Mouse (Mus musculus) G1E (cell line): Measurements from ENCODE around the gene Csnk1g1. TPM values are rescaled to one million over a fixed set of nuclear protein-coding genes. Genes with fewer than 3 reads are reported as not detected.

Source experiments
- ATAC-seq: 2 replicates; pipeline ENCODE4 v1.8.0; 2016; ENCODE audit warnings: mild to moderate bottlenecking; ENCODE audit not compliant: insufficient number of reproducible peaks, poor library complexity, low FRiP score, severe bottlenecking; ENCODE audit errors: extremely low read depth
- DNase-seq: peaks from one replicate; pipeline ENCODE4 v3.0.0; 2012; ENCODE audit warnings: low spot score
- H3K27me3 ChIP-seq: 2 replicates; pipeline ENCODE4 v1.6.1; 2012; ENCODE audit warnings: mild to moderate bottlenecking, low read length, inconsistent platforms; ENCODE audit not compliant: insufficient read depth
- H3K36me3 ChIP-seq: replicated peaks from 2 replicates; pipeline ENCODE3; 2012; ENCODE audit warnings: mild to moderate bottlenecking, inconsistent platforms
- H3K4me1 ChIP-seq: 2 replicates; pipeline ENCODE4 v1.6.1; 2012; ENCODE audit warnings: low read depth, low read length, inconsistent platforms, mixed read lengths; ENCODE audit not compliant: insufficient read depth
- H3K4me3 ChIP-seq: 2 replicates; pipeline ENCODE4 v1.5.1; 2012; ENCODE audit warnings: low read depth, mild to moderate bottlenecking, inconsistent platforms, low read length, moderate library complexity, mixed read lengths
- H3K9me3 ChIP-seq: replicated peaks from 2 replicates; pipeline ENCODE4 v1.6.1; 2012; ENCODE audit warnings: inconsistent platforms
- CTCF ChIP-seq: IDR thresholded peaks from 2 replicates; pipeline ENCODE4 v1.5.1; 2012; ENCODE audit warnings: low read depth, low read length, inconsistent platforms, mixed read lengths
- GATA1 ChIP-seq: IDR thresholded peaks from 2 replicates; pipeline ENCODE4 v1.6.1; 2012; ENCODE audit warnings: borderline replicate concordance, low read length, inconsistent platforms, mixed read lengths
- GATA2 ChIP-seq: IDR thresholded peaks from 2 replicates; pipeline ENCODE4 v1.6.1; 2012; ENCODE audit warnings: low read depth, low read length, inconsistent platforms, borderline replicate concordance
- POLR2AphosphoS5 ChIP-seq: IDR thresholded peaks from 2 replicates; pipeline ENCODE4 v1.6.1; 2012; ENCODE audit warnings: low read depth, low read length, inconsistent platforms; ENCODE audit not compliant: insufficient replicate concordance
- TAL1 ChIP-seq: conservative IDR thresholded peaks from 2 replicates; pipeline ENCODE4 v1.6.1; 2012; ENCODE audit warnings: low read depth, low read length, inconsistent platforms, mixed read lengths
- polyA plus RNA-seq: library from polyadenylated mRNA; stranded (reverse); fragments of >175 nt; gene quantifications from 2 replicates; pipeline ENCODE4 v1.2.3, GENCODE M21; 2012
- total RNA-seq, 2 experiments: library from RNA; stranded (forward) in 1 of 2; stranded (reverse) in 1 of 2; fragments of 200-1000 nt in 1 of 2; fragments of >200 nt in 1 of 2; fragmentation: Nextera tagmentation in 1 of 2; gene quantifications; 2 replicates each; pipeline ENCODE4 v1.2.3; 2014 to 2017

Gene Csnk1g1
- total and polyA plus RNA-seq, 3 experiments, result 9.5 to 81.9 (median 34.1) TPM

DNA sequence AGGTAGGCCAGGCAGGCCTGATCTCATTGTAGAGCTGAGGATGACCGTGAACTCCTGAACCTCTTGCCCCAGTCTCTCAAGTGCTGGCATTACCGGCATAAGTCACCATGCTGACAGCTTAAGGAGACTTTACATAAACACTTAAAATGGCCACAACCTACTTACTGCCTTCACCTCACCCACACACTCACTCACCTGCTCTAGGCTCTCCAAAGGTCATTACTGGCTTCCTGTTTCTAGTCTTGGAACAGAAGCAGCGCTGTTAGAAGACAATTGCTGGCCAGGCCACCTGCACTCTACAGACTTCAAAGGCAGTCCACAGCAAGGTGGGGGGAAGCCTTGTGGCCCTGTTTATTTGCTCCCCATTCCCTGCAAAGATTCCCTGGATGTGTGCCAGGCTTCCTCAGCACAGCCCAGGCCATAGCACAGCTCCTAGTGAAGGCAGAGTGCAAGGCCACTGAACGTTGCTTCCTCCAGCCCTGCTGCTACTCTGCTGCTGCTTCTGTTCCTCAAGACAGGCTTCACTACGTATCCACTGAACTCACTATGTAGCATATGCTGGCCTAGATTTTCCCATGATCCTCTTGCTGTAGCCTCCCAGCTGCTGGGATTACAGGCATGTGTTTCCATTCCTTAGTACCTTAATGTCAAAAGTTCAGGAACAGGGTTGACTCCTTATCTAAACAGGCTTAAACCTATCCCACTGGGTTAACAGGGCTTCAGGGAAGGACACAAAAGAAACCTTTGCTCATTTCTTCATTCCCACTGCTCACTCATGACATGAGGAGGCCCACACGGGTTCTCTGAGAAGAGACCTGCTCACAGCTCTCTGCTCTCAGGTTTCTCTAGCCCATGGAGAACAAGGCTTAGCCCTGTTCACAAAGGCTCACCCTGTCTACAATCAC is 182.9 kb downstream of the Csnk1g1 start:
- no peaks in the 10 kb centered on the region for H3K27me3 ChIP-seq
- H3K4me1 ChIP-seq, result peaks cover 5% of the 10 kb centered on the region; the same call in 1 of the 2 replicates
- H3K4me3 ChIP-seq, result no peak overlapping the region
- H3K9me3 ChIP-seq, result no peaks in the 10 kb centered on the region
- DNase-seq (no peak), ATAC-seq (no peak)
- peaks cover 97% of the 10 kb centered on the region for H3K36me3 ChIP-seq
- no peak for TF ChIP-seq GATA1
- no peak for TF ChIP-seq GATA2
- TF ChIP-seq CTCF, result no peak
- TF ChIP-seq TAL1, result no peak
- TF ChIP-seq POLR2AphosphoS5, result no peak

DNA sequence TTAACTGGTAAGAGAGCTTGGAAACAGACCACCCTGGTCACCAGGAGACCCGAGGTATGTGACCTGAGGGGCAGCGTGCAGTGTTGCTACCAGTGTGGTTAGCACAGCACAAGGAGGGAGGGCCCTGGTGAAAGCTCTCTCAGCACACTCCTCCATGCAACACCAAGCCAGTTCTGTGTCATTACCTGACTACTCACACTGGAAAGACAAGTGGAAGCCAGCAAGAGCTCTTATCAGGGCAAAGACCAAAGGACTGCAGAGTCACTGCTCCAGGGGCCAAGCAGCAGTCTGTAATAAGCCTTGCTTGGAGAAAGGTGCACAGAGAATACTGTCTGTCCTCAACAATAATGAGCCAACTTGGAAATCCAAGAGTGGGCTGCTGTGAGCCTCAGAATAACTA is 183.9 kb downstream of the Csnk1g1 start:
- Histone ChIP-seq H3K4me1 (peaks cover 5% of the 10 kb centered on the region; the same call in 1 of the 2 replicates), H3K36me3 (peaks cover 97% of the 10 kb centered on the region), H3K9me3 (no peaks in the 10 kb centered on the region), H3K4me3 (no peak overlapping the region), H3K27me3 (no peaks in the 10 kb centered on the region)
- TF ChIP-seq CTCF (no peak), GATA1 (no peak), GATA2 (no peak), TAL1 (no peak), POLR2AphosphoS5 (no peak)
- ATAC-seq, result no peak
- DNase-seq, result no peak

Other genes with a start within 250 kb of the Csnk1g1 start
- 12.0 and 16.2 TPM in 2 replicates for gene Oaz2, start 240.9 kb upstream of the Csnk1g1 start, total RNA-seq (2014; fragmentation: Nextera tagmentation)
- gene Oaz2, start 240.9 kb upstream of the Csnk1g1 start, total RNA-seq (2017), result 39.3 and 43.0 TPM in 2 replicates
- gene Oaz2, start 240.9 kb upstream of the Csnk1g1 start, polyA plus RNA-seq, result 85.7 and 118 TPM in 2 replicates
- gene Zfp609, start 81.4 kb upstream of the Csnk1g1 start, total RNA-seq (2014; fragmentation: Nextera tagmentation), result 60.3 and 69.2 TPM in 2 replicates
- gene Zfp609, start 81.4 kb upstream of the Csnk1g1 start, total RNA-seq (2017), result 2.6 and 4.0 TPM in 2 replicates
- gene Zfp609, start 81.4 kb upstream of the Csnk1g1 start, polyA plus RNA-seq, result 62.3 and 83.9 TPM in 2 replicates
- gene Pclaf, start 18.7 kb upstream of the Csnk1g1 start, total RNA-seq (2014; fragmentation: Nextera tagmentation), result 28.9 and 39.3 TPM in 2 replicates
- gene Pclaf, start 18.7 kb upstream of the Csnk1g1 start, total RNA-seq (2017), result 95.3 and 99.4 TPM in 2 replicates
- 1.3 and 2.4 TPM in 2 replicates for gene Pclaf, start 18.7 kb upstream of the Csnk1g1 start, polyA plus RNA-seq
- 31.9 and 40.5 TPM in 2 replicates for gene Trip4, start 130 bp upstream of the Csnk1g1 start, total RNA-seq (2014; fragmentation: Nextera tagmentation)
- 24.4 and 24.7 TPM in 2 replicates for gene Trip4, start 130 bp upstream of the Csnk1g1 start, total RNA-seq (2017)
- 2.6 and 5.2 TPM in 2 replicates for gene Trip4, start 130 bp upstream of the Csnk1g1 start, polyA plus RNA-seq
- gene Ppib, start 151.3 kb downstream of the Csnk1g1 start, total RNA-seq (2014; fragmentation: Nextera tagmentation), result 261 and 293 TPM in 2 replicates
- 400 and 413 TPM in 2 replicates for gene Ppib, start 151.3 kb downstream of the Csnk1g1 start, total RNA-seq (2017)
- gene Ppib, start 151.3 kb downstream of the Csnk1g1 start, polyA plus RNA-seq, result 60.8 and 112 TPM in 2 replicates
- 15.0 TPM in 1 of 2 replicates, not detected in the other for gene Snx22, start 160.8 kb downstream of the Csnk1g1 start, total RNA-seq (2014; fragmentation: Nextera tagmentation)
- 0.41 and 0.49 TPM in 2 replicates for gene Snx22, start 160.8 kb downstream of the Csnk1g1 start, total RNA-seq (2017)
- gene Snx22, start 160.8 kb downstream of the Csnk1g1 start, polyA plus RNA-seq, result not detected in 2 replicates
- 71.3 and 81.1 TPM in 2 replicates for gene Snx1, start 217.7 kb downstream of the Csnk1g1 start, total RNA-seq (2014; fragmentation: Nextera tagmentation)
- 230 and 242 TPM in 2 replicates for gene Snx1, start 217.7 kb downstream of the Csnk1g1 start, total RNA-seq (2017)
- 227 and 276 TPM in 2 replicates for gene Snx1, start 217.7 kb downstream of the Csnk1g1 start, polyA plus RNA-seq
- gene Ciao2a, start 217.7 kb downstream of the Csnk1g1 start, total RNA-seq (2014; fragmentation: Nextera tagmentation), result 176 and 189 TPM in 2 replicates
- 258 and 270 TPM in 2 replicates for gene Ciao2a, start 217.7 kb downstream of the Csnk1g1 start, total RNA-seq (2017)
- gene Ciao2a, start 217.7 kb downstream of the Csnk1g1 start, polyA plus RNA-seq, result 15.9 and 30.0 TPM in 2 replicates
- 7.5 and 9.7 TPM in 2 replicates for gene Dapk2, start 249.3 kb downstream of the Csnk1g1 start, total RNA-seq (2014; fragmentation: Nextera tagmentation)
- 24.4 TPM in 2 replicates for gene Dapk2, start 249.3 kb downstream of the Csnk1g1 start, total RNA-seq (2017)
- gene Dapk2, start 249.3 kb downstream of the Csnk1g1 start, polyA plus RNA-seq, result 9.8 and 10.3 TPM in 2 replicates